Mouse (Mus musculus): ENCODE measurements around the gene Sf3b5. TPM values are rescaled to one million over a fixed set of nuclear protein-coding genes. Genes with fewer than 3 reads are reported as not detected.

Gene Sf3b5
- polyA plus RNA-seq, 1 experiment from 2014 or later = 48.6 TPM

Other genes with a start within 250 kb of the Sf3b5 start
- 40.8 and 44.3 TPM in 2 replicates for gene Utrn, start 136.0 kb upstream of the Sf3b5 start, polyA plus RNA-seq (2016; fragmentation: Nextera tagmentation; extraction: Ambion mirVana)
- gene Stx11, start 41.0 kb upstream of the Sf3b5 start, polyA plus RNA-seq (2016; fragmentation: Nextera tagmentation; extraction: Ambion mirVana) = 1.4 and 1.8 TPM in 2 replicates
- 86.7 and 89.5 TPM in 2 replicates for gene Plagl1, start 55.2 kb downstream of the Sf3b5 start, polyA plus RNA-seq (2016; fragmentation: Nextera tagmentation; extraction: Ambion mirVana)
- gene Zc2hc1b, start 172.7 kb downstream of the Sf3b5 start, polyA plus RNA-seq (2016; fragmentation: Nextera tagmentation; extraction: Ambion mirVana) = not detected in 2 replicates
- gene Ltv1, start 187.8 kb downstream of the Sf3b5 start, polyA plus RNA-seq (2016; fragmentation: Nextera tagmentation; extraction: Ambion mirVana) = 75.5 and 82.0 TPM in 2 replicates

All from forebrain, embryonic 10.5 days (tissue).